Mouse (Mus musculus) kidney, adult 2 months (tissue): Measurements from ENCODE around the gene Caml. TPM values are rescaled to one million over a fixed set of nuclear protein-coding genes. Genes with fewer than 3 reads are reported as not detected.

Source experiments
- DNase-seq: peaks from one replicate; pipeline ENCODE4 v3.0.0; 2021
- H3K27ac ChIP-seq: fragments of 200-500 bp; 2 replicates; pipeline ENCODE4 v1.5.1; 2012; ENCODE audit warnings: low read depth, low read length, control low read depth, inconsistent platforms; ENCODE audit not compliant: insufficient read depth
- H3K27me3 ChIP-seq: fragments of 200-500 bp; replicated peaks from 2 replicates; pipeline ENCODE4 v1.6.1; 2012; ENCODE audit warnings: mild to moderate bottlenecking, moderate library complexity, low read length, inconsistent platforms; ENCODE audit not compliant: control insufficient read depth, insufficient read depth
- H3K36me3 ChIP-seq: fragments of 200-500 bp; 2 replicates; pipeline ENCODE4 v1.6.1; 2012; ENCODE audit warnings: mild to moderate bottlenecking, moderate library complexity, low read length, inconsistent platforms; ENCODE audit not compliant: control insufficient read depth, insufficient read depth
- H3K4me1 ChIP-seq: fragments of 200-500 bp; 2 replicates; pipeline ENCODE4 v1.6.1; 2011; ENCODE audit warnings: low read length; ENCODE audit not compliant: control insufficient read depth, insufficient read depth
- H3K4me3 ChIP-seq: fragments of 200-500 bp; 2 replicates; pipeline ENCODE4 v1.5.1; 2011; ENCODE audit warnings: mild to moderate bottlenecking, low read depth, low read length, control low read depth; ENCODE audit not compliant: insufficient read depth
- CTCF ChIP-seq: fragments of 200-500 bp; conservative IDR thresholded peaks from 2 replicates; pipeline ENCODE4 v1.5.1; 2011; ENCODE audit warnings: low read depth, mild to moderate bottlenecking, control low read depth, low read length, moderate library complexity, mixed read lengths; ENCODE audit not compliant: insufficient read depth, insufficient read length
- POLR2A ChIP-seq: fragments of 200-500 bp; IDR thresholded peaks from one replicate; pipeline ENCODE4 v1.6.1; 2011; ENCODE audit warnings: low read depth, low read length, control low read depth
- WGBS: fragments of 180-500 bp; shearing (Covaris S2); methylation state at CpG from one replicate; pipeline ENCODE4 v1.1.7; 2018; 5-methylcytosine and 5-hydroxymethylcytosine counted together
- polyA plus RNA-seq: library from polyadenylated mRNA; depleted of rRNA; stranded (reverse); fragments of >200 nt; gene quantifications from 2 replicates; pipeline ENCODE4 v1.2.3, GENCODE M21; 2012

The Caml gene
- polyA plus RNA-seq, 1 experiment, result 26.6 TPM

- peak; percentile 98 for DNase-seq
- TF ChIP-seq CTCF (no peak), POLR2A (peak; percentile 90)
- H3K4me1 ChIP-seq, result no peaks in the 10 kb centered on the region; the same call in 1 of the 2 replicates
- H3K36me3 ChIP-seq, result no peaks in the 10 kb centered on the region; the same call in 1 of the 2 replicates
- 5% methylated on average over 29 of the region's 29 CpGs for WGBS
- H3K4me3 ChIP-seq, result peak overlapping the region; percentile 58
- no peaks in the 10 kb centered on the region for H3K27me3 ChIP-seq
- no peak overlapping the region for H3K27ac ChIP-seq
These were observed 30.1 kb upstream of the Caml start for GRCm38 (mm10) chr13:55592512-55593253.

GRCm38 (mm10) chr13:55593254-55593747 lies 29.5 kb upstream of the Caml start:
- H3K27ac ChIP-seq, result no peak overlapping the region
- no peak for TF ChIP-seq CTCF
- TF ChIP-seq POLR2A, result no peak
- H3K4me3 ChIP-seq, result peak overlapping the region; percentile 58
- DNase-seq, result no peak
- H3K36me3 ChIP-seq, result no peaks in the 10 kb centered on the region; the same call in 1 of the 2 replicates
- under 1% methylated on average over 31 of the region's 31 CpGs for WGBS
- H3K27me3 ChIP-seq, result no peaks in the 10 kb centered on the region
- no peaks in the 10 kb centered on the region; the same call in 1 of the 2 replicates for H3K4me1 ChIP-seq

- no peak for DNase-seq
- Histone ChIP-seq H3K27me3 (no peaks in the 10 kb centered on the region), H3K4me3 (no peak overlapping the region), H3K4me1 (peaks cover 4% of the 10 kb centered on the region; the same call in 1 of the 2 replicates), H3K36me3 (no peaks in the 10 kb centered on the region; the same call in 1 of the 2 replicates), H3K27ac (no peak overlapping the region)
- WGBS, result 87% methylated on average over 12 of the region's 12 CpGs
- no peak for TF ChIP-seq POLR2A
- TF ChIP-seq CTCF, result no peak
These were observed 27.4 kb upstream of the Caml start for GRCm38 (mm10) chr13:55595375-55595774.

GRCm38 (mm10) chr13:55596802-55597201 lies 26.0 kb upstream of the Caml start:
- no peak for DNase-seq
- Histone ChIP-seq H3K4me3 (no peak overlapping the region), H3K27me3 (no peaks in the 10 kb centered on the region), H3K4me1 (peaks cover 4% of the 10 kb centered on the region; the same call in 1 of the 2 replicates), H3K27ac (no peak overlapping the region), H3K36me3 (no peaks in the 10 kb centered on the region; the same call in 1 of the 2 replicates)
- TF ChIP-seq POLR2A, result no peak
- TF ChIP-seq CTCF, result no peak
- 96% methylated on average over 12 of the region's 12 CpGs for WGBS

GRCm38 (mm10) chr13:55599566-55600540 lies 23.0 kb upstream of the Caml start, which contains the start of gene B4galt7:
B4galt7 (plus strand) TSS chr13:55599896.
- TF ChIP-seq CTCF (no peak), POLR2A (no peak)
- Histone ChIP-seq H3K4me1 (peaks cover 4% of the 10 kb centered on the region; the same call in 1 of the 2 replicates), H3K27me3 (no peaks in the 10 kb centered on the region), H3K27ac (peak within 1 kb of the TSS; percentile 0; the same call in 1 of the 2 replicates), H3K4me3 (peak within 1 kb of the TSS; percentile 98), H3K36me3 (no peaks in the 10 kb centered on the region; the same call in 1 of the 2 replicates)
- 6% methylated on average over 51 of the region's 51 CpGs for WGBS
- DNase-seq, result peak; percentile 91

GRCm38 (mm10) chr13:55600657-55601056 lies 22.1 kb upstream of the Caml start:
- peak; percentile 32 for DNase-seq
- 7% methylated on average over 9 of the region's 9 CpGs for WGBS
- Histone ChIP-seq H3K27ac (no peak overlapping the region), H3K36me3 (no peaks in the 10 kb centered on the region), H3K4me1 (peaks cover 4% of the 10 kb centered on the region; the same call in 1 of the 2 replicates), H3K4me3 (peak overlapping the region; percentile 98), H3K27me3 (no peaks in the 10 kb centered on the region)
- TF ChIP-seq POLR2A, result no peak
- TF ChIP-seq CTCF, result no peak
